Mouse (Mus musculus): ENCODE results near the gene Proca1. TPM values are rescaled to one million over a fixed set of nuclear protein-coding genes. Genes with fewer than 3 reads are reported as not detected.

Proca1 gene
- polyA plus RNA-seq, 1 experiment from 2014 or later = 2.9 TPM

Small RNA genes within 50 kb of the gene (microRNA-seq; reads per million reads assigned to microRNA genes)
- not detected for gene Mir7653

Other genes with a start within 250 kb of the Proca1 start
- gene Phf12, start 210.6 kb upstream of the Proca1 start, polyA plus RNA-seq (2014; fragmentation: Nextera tagmentation; extraction: Ambion mirVana) = 14.2 and 15.4 TPM in 2 replicates
- 58.8 and 59.8 TPM in 2 replicates for gene Dhrs13, start 161.1 kb upstream of the Proca1 start, polyA plus RNA-seq (2014; fragmentation: Nextera tagmentation; extraction: Ambion mirVana)
- gene Flot2, start 155.5 kb upstream of the Proca1 start, polyA plus RNA-seq (2014; fragmentation: Nextera tagmentation; extraction: Ambion mirVana) = 92.4 and 98.4 TPM in 2 replicates
- gene Eral1, start 113.0 kb upstream of the Proca1 start, polyA plus RNA-seq (2014; fragmentation: Nextera tagmentation; extraction: Ambion mirVana) = 30.3 and 32.6 TPM in 2 replicates
- 28.7 and 31.0 TPM in 2 replicates for gene Fam222b, start 98.7 kb upstream of the Proca1 start, polyA plus RNA-seq (2014; fragmentation: Nextera tagmentation; extraction: Ambion mirVana)
- gene Traf4, start 27.8 kb upstream of the Proca1 start, polyA plus RNA-seq (2014; fragmentation: Nextera tagmentation; extraction: Ambion mirVana) = 57.2 and 63.5 TPM in 2 replicates
- 4.6 and 6.0 TPM in 2 replicates for gene Nek8, start 16.7 kb upstream of the Proca1 start, polyA plus RNA-seq (2014; fragmentation: Nextera tagmentation; extraction: Ambion mirVana)
- gene Tlcd1, start 16.7 kb upstream of the Proca1 start, polyA plus RNA-seq (2014; fragmentation: Nextera tagmentation; extraction: Ambion mirVana) = 13.4 and 16.6 TPM in 2 replicates
- gene Rpl23a, start 9.8 kb upstream of the Proca1 start, polyA plus RNA-seq (2014; fragmentation: Nextera tagmentation; extraction: Ambion mirVana) = 880 and 1,029 TPM in 2 replicates
- gene Rab34, start 5.0 kb upstream of the Proca1 start, polyA plus RNA-seq (2014; fragmentation: Nextera tagmentation; extraction: Ambion mirVana) = 46.4 and 53.2 TPM in 2 replicates
- gene Sdf2, start 52.4 kb downstream of the Proca1 start, polyA plus RNA-seq (2014; fragmentation: Nextera tagmentation; extraction: Ambion mirVana) = 94.5 and 103 TPM in 2 replicates
- 24.4 and 25.3 TPM in 2 replicates for gene Supt6, start 52.6 kb downstream of the Proca1 start, polyA plus RNA-seq (2014; fragmentation: Nextera tagmentation; extraction: Ambion mirVana)
- 64.2 and 67.2 TPM in 2 replicates for gene 2610507B11Rik, start 68.4 kb downstream of the Proca1 start, polyA plus RNA-seq (2014; fragmentation: Nextera tagmentation; extraction: Ambion mirVana)
- gene BC030499, start 97.4 kb downstream of the Proca1 start, polyA plus RNA-seq (2014; fragmentation: Nextera tagmentation; extraction: Ambion mirVana) = 0.16 and 0.35 TPM in 2 replicates
- 5.6 and 9.2 TPM in 2 replicates for gene Spag5, start 108.1 kb downstream of the Proca1 start, polyA plus RNA-seq (2014; fragmentation: Nextera tagmentation; extraction: Ambion mirVana)
- 278 and 292 TPM in 2 replicates for gene Aldoc, start 129.6 kb downstream of the Proca1 start, polyA plus RNA-seq (2014; fragmentation: Nextera tagmentation; extraction: Ambion mirVana)
- 76.4 and 76.5 TPM in 2 replicates for gene Pigs, start 135.0 kb downstream of the Proca1 start, polyA plus RNA-seq (2014; fragmentation: Nextera tagmentation; extraction: Ambion mirVana)
- gene Unc119, start 150.1 kb downstream of the Proca1 start, polyA plus RNA-seq (2014; fragmentation: Nextera tagmentation; extraction: Ambion mirVana) = 82.6 and 95.8 TPM in 2 replicates
- gene Foxn1, start 193.2 kb downstream of the Proca1 start, polyA plus RNA-seq (2014; fragmentation: Nextera tagmentation; extraction: Ambion mirVana) = not detected in 2 replicates
- not detected in 2 replicates for gene Slc13a2, start 228.8 kb downstream of the Proca1 start, polyA plus RNA-seq (2014; fragmentation: Nextera tagmentation; extraction: Ambion mirVana)